Mouse (Mus musculus): ENCODE results near the gene Myo1c. TPM values are rescaled to one million over a fixed set of nuclear protein-coding genes. Genes with fewer than 3 reads are reported as not detected.
"Not testable (repeated sequence)": the region's sequence is repeated elsewhere in the genome, so short reads cannot be mapped to it uniquely, and the experiment has no call there.

The Myo1c gene
- polyA plus RNA-seq, 2 experiments from 2014 or later, result 16.2 to 30.4 TPM

GRCm38 (mm10) chr11:75669176-75669852, 19.0 kb downstream of the Myo1c start:
- no peak for ATAC-seq

- no peak for ATAC-seq
These were observed 19.5 kb downstream of the Myo1c start for GRCm38 (mm10) chr11:75669853-75670200.

GRCm38 (mm10) chr11:75671426-75672180, 21.3 kb downstream of the Myo1c start:
- ATAC-seq, result no peak

GRCm38 (mm10) chr11:75673411-75673810, 23.1 kb downstream of the Myo1c start:
- no peak for ATAC-seq

- no peak for ATAC-seq
These were observed 24.6 kb downstream of the Myo1c start for GRCm38 (mm10) chr11:75674875-75675274.

GRCm38 (mm10) chr11:75677881-75678746, 27.8 kb downstream of the Myo1c start:
- no peak for ATAC-seq

GRCm38 (mm10) chr11:75678747-75679438, 28.6 kb downstream of the Myo1c start, which contains the start of gene Crk:
Gene Crk, plus strand, starts transcription at chr11:75679259.
- ATAC-seq, result peak; percentile 90

GRCm38 (mm10) chr11:75679439-75680171, 29.3 kb downstream of the Myo1c start:
- peak; percentile 32 for ATAC-seq

- ATAC-seq, result no peak
These were observed 34.2 kb downstream of the Myo1c start for GRCm38 (mm10) chr11:75684462-75684861.

- no peak for ATAC-seq
These were observed 34.7 kb downstream of the Myo1c start for GRCm38 (mm10) chr11:75684956-75685355.

GRCm38 (mm10) chr11:75687343-75687993, 37.2 kb downstream of the Myo1c start:
- ATAC-seq, result no peak

- no peak for ATAC-seq
These were observed 37.8 kb downstream of the Myo1c start for GRCm38 (mm10) chr11:75688132-75688531.

- ATAC-seq, result no peak
These were observed 39.7 kb downstream of the Myo1c start for GRCm38 (mm10) chr11:75689977-75690376.

GRCm38 (mm10) chr11:75691047-75691446, 40.7 kb downstream of the Myo1c start:
- no peak for ATAC-seq

GRCm38 (mm10) chr11:75693570-75693969, 43.3 kb downstream of the Myo1c start:
- no peak for ATAC-seq

GRCm38 (mm10) chr11:75697464-75697863, 47.2 kb downstream of the Myo1c start:
- ATAC-seq, result not testable (repeated sequence)

GRCm38 (mm10) chr11:75700557-75700956, 50.3 kb downstream of the Myo1c start:
- ATAC-seq, result no peak

GRCm38 (mm10) chr11:75702761-75703160, 52.5 kb downstream of the Myo1c start:
- no peak for ATAC-seq

GRCm38 (mm10) chr11:75703748-75704147, 53.4 kb downstream of the Myo1c start:
- no peak for ATAC-seq

GRCm38 (mm10) chr11:75713949-75714348, 63.6 kb downstream of the Myo1c start:
- no peak for ATAC-seq

GRCm38 (mm10) chr11:75715556-75715955, 65.3 kb downstream of the Myo1c start:
- ATAC-seq, result no peak
